Mouse (Mus musculus): ENCODE results near the gene Stub1.

Stub1 gene

DNA sequence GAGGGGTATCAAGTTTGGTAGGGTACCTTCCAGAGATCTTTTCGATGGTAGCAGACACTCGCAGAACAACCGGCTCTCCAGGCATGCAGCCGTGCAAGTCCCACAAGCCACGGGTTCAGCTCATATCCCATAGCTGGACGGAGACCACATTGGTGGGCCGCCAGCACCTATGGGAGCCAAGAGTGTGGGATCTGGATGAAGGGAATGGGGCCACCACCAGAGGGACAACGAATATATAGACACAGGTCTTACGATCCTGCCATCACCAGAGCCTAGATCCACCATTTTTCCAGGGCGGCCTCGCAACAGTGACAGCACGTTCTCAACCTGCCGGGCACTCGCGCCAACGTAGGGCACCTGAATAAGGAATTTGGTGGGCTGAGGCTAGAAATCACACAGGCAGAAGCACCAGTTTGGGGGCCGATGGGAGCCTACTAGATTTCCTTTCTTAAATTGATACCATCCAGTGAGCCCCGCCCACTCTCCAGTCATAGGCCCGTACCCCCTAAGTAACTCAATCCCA lies 41.8 kb downstream of the Stub1 start:
- no peak for DNase-seq (ENCODE audit: low read depth, low spot score)

DNA sequence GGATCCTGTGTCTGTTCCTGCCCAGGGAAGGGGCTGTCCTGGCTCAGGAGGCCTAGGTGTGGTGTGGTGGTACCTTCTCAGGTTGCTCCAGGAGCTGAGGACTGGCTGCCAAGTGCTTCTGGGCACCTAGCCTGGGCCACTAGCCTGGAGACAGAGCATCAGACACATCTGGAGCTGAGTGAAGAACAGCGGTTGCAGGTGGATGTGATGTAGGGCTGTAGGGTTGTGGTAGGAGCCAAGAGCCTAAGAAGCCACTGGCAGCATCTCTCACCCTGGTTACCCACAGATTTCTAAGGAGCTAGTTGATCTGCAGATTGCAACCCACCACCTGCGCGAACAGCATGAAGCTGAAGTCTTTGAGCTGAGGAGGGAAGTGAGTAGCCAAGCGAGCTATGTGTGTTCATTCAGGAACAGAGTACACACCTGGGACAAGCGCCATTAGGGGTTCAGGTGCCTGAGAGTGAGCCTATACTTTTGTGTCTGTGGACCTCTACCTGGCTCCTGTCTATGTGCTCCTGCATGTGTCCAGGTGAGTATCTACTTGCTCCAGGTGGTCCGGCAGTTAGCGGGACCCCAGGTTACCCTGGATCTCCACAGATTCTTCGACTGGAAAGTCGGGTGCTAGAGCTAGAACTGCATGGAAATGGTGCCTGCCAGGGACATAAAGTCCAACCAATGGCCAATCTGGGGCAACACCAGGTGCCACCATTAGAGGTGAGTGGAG lies 46.3 kb downstream of the Stub1 start:
- no peak for DNase-seq (ENCODE audit: low read depth, low spot score)

DNA sequence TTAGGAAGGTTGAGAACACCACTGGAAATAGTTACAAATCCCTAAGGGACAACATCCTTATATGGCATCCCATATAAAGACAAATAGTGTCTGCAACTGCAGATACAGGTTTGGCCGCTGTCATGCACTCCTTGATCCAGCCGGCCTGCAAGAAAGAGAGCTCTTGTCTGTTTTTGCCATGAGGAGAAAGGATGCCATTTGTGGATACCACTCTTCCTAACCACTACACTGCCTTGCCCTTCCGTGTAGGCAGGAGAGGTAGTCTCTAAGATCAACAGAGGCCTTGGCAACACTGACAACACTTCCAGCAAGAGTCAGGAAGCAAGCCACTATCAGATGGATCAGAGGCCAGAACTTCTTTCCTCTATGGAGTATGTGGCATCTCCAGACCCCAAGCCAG lies 46.9 kb downstream of the Stub1 start, which contains the start of gene Ccdc78:
Gene Ccdc78, plus strand, starts transcription at position 301 of the 400 bp plus-strand sequence.
- no peak for DNase-seq (ENCODE audit: low read depth, low spot score)

DNA sequence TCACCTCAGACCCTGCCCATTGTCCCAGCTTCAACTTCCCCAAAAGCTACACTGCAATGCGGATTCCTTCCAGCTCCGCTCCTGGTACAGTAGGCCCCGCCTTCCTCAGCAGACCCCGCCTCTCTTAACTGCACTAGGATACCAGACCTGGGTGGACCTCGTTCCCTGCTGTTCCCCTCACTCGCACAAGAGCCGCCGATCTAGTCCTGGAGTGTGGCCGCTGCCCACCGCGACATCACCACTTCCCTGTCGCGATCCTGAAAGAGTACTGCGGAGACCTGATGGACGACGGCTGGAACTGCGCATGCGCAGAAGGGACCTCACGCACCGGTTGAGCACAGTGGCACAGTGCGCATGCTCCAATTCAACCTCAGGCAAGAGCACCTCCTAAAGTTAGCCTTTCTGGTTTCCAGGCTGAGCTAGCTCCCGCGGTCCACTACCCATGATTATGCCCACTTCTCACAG lies 47.9 kb downstream of the Stub1 start, which contains the start of gene Haghl:
Gene Haghl, minus strand, starts transcription at position 393 of the 465 bp plus-strand sequence.
- DNase-seq (ENCODE audit: low read depth, low spot score): peak; percentile 97

DNA sequence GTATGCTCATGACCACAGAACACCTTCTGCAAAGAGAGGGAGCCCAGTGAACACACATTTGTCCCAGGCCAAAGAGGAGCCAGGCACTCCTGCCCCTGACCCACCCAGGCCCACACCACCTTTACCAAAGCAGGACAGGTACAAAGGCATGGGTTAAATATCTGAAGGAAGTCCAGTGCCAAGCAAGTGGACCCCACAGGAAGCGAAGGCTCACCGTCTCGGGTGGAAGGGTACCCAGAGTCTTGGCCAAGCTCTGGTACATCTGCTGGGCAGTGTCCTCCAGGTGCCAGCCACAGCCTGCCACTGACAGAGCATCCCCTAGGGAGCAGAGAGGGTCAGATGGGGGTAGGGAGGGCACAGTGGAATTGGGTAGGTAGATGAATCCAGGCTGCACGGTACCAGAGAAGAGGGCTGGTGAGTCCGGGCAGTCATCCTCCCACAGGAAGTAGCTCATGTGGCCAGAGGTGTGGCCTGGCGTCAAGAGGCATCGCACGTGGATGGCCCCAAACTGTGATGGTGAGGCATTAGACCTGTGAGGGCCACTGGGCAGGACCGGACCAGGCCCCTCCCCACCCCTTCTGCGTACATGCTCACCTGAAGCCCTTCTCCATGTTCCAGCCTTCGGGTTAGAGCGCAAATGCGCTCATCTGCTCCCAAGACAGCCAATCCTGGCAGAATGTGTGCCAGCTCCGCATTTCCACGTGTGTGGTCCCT lies 49.2 kb downstream of the Stub1 start:
- no peak for DNase-seq (ENCODE audit: low read depth, low spot score)

DNA sequence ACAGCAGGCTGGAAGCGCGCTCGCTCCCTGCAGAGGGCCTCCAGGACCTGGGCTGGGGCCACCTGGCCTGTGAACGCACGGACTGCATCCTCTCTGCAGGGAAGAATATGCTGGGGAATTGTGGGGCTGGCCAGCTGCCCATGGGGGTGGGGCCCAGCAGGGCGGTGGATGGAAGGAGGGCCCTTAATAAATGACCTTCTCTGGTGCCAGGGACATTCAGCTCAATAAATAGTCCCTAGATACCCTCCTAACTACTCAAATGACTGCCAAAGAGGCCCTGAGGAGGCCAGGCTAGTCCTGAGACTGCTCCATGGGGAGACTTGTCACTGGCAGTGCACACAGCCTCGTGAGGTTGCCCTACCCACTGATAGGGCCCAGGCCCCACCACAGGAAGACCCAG lies 50.1 kb downstream of the Stub1 start:
- DNase-seq (ENCODE audit: low read depth, low spot score): no peak

DNA sequence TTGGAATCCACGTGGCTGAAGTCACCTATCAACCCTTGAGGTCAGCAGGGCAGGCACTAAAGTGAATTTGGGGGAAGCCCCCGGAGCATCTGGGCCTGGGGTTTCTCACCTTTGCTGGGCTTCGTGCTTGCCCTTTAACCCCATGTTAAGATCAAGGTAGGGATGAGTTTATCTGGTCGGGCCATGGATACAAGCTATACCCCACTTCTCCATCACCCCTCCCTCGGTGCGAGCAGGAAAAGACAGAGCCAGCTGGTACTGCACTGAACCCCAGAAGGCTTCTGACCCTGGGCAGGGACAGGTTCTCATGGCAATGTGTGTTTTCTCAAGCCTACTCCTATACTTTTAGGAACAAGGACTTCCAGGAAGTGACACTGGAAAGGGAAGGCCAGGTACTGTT lies 51.9 kb downstream of the Stub1 start:
- DNase-seq (ENCODE audit: low read depth, low spot score): no peak
